Mouse (Mus musculus) megakaryocyte, embryonic 14.5 days (primary cell): ENCODE results near the gene Spata22.
"Not testable (repeated sequence)": the region's sequence is repeated elsewhere in the genome, so short reads cannot be mapped to it uniquely, and the experiment has no call there.

Source experiments
- FLI1 ChIP-seq: IDR thresholded peaks from 2 replicates; pipeline ENCODE4 v1.6.1; 2012; ENCODE audit warnings: low read length, inconsistent platforms, mixed read lengths
- GATA1 ChIP-seq: IDR thresholded peaks from 3 replicates; pipeline ENCODE4 v1.6.1; 2012; ENCODE audit warnings: mixed read lengths, low read length, inconsistent platforms, borderline replicate concordance

- TF ChIP-seq FLI1, GATA1: not testable (repeated sequence)
Observed at GRCm38 (mm10) chr11:73321064-73321463, 8.5 kb upstream of the Spata22 start.
